Mouse (Mus musculus) kidney, adult 18-20 months (tissue): ENCODE data around the gene Tmod2.
"Not testable (repeated sequence)": the region's sequence is repeated elsewhere in the genome, so short reads cannot be mapped to it uniquely, and the experiment has no call there.

Source experiments
- DNase-seq: peaks from one replicate; pipeline ENCODE4 v3.0.0; 2021

The Tmod2 gene

GRCm38 (mm10) chr9:75549010-75549409, 62.1 kb downstream of the Tmod2 start:
- no peak for DNase-seq

- peak; percentile 84 for DNase-seq
Observed at GRCm38 (mm10) chr9:75546885-75547553, 64.1 kb downstream of the Tmod2 start.

- DNase-seq = no peak
Observed at GRCm38 (mm10) chr9:75545514-75545913, 65.6 kb downstream of the Tmod2 start.

GRCm38 (mm10) chr9:75541497-75541896, 69.6 kb downstream of the Tmod2 start:
- peak; percentile 17 for DNase-seq

GRCm38 (mm10) chr9:75536422-75536821, 74.7 kb downstream of the Tmod2 start:
- no peak for DNase-seq

- DNase-seq = no peak
Observed at GRCm38 (mm10) chr9:75534431-75534962, 76.6 kb downstream of the Tmod2 start.

- not testable (repeated sequence) for DNase-seq
Observed at GRCm38 (mm10) chr9:75532989-75533388, 78.1 kb downstream of the Tmod2 start.

GRCm38 (mm10) chr9:75532461-75532860, 78.7 kb downstream of the Tmod2 start:
- no peak for DNase-seq

GRCm38 (mm10) chr9:75529358-75529757, 81.8 kb downstream of the Tmod2 start:
- no peak for DNase-seq

- no peak for DNase-seq
Observed at GRCm38 (mm10) chr9:75528096-75528495, 83.0 kb downstream of the Tmod2 start.

- no peak for DNase-seq
Observed at GRCm38 (mm10) chr9:75527368-75528059, 83.6 kb downstream of the Tmod2 start.

- DNase-seq = no peak
Observed at GRCm38 (mm10) chr9:75523646-75524045, 87.5 kb downstream of the Tmod2 start.

GRCm38 (mm10) chr9:75522217-75522616, 88.9 kb downstream of the Tmod2 start:
- no peak for DNase-seq

GRCm38 (mm10) chr9:75521788-75522187, 89.3 kb downstream of the Tmod2 start:
- DNase-seq = peak; percentile 46

GRCm38 (mm10) chr9:75520940-75521339, 90.2 kb downstream of the Tmod2 start:
- no peak for DNase-seq

- no peak for DNase-seq
Observed at GRCm38 (mm10) chr9:75517751-75518150, 93.4 kb downstream of the Tmod2 start.
